Mouse (Mus musculus) hindbrain, postnatal 0 days (tissue): ENCODE results near the gene Iqsec2. TPM values are rescaled to one million over a fixed set of nuclear protein-coding genes. Genes with fewer than 3 reads are reported as not detected.
A peak's percentile ranks its signal among the peaks of the same experiment; 100 is the strongest.

Experiments
- ATAC-seq: fragments of 200-750 bp; cut with Nextera tagmentation; 2 replicates; pipeline ENCODE4 v1.8.0; 2017; ENCODE audit warnings: mild to moderate bottlenecking, moderate TSS enrichment, moderate library complexity
- DNase-seq: peaks from one replicate; pipeline ENCODE4 v3.0.0-alpha.2; 2015; ENCODE audit warnings: low spot score
- H3K27ac ChIP-seq: fragments of 300-500 bp; sonication (generic); 2 replicates; pipeline ENCODE4 v1.5.1; 2014; ENCODE audit warnings: mild to moderate bottlenecking
- H3K27me3 ChIP-seq: fragments of 300-500 bp; sonication (generic); 2 replicates; pipeline ENCODE4 v1.6.1; 2014; ENCODE audit warnings: low read length, mixed read lengths; ENCODE audit not compliant: insufficient read depth
- H3K36me3 ChIP-seq: fragments of 300-500 bp; sonication (generic); 2 replicates; pipeline ENCODE4 v1.6.1; 2014; ENCODE audit warnings: low read length, mixed read lengths; ENCODE audit not compliant: insufficient read depth
- H3K4me1 ChIP-seq: fragments of 300-500 bp; sonication (generic); 2 replicates; pipeline ENCODE4 v1.6.1; 2014; ENCODE audit warnings: antibody characterized with exemption, low read length, mixed read lengths; ENCODE audit not compliant: insufficient read depth
- H3K4me2 ChIP-seq: fragments of 300-500 bp; sonication (generic); 2 replicates; pipeline ENCODE4 v1.6.1; 2014; ENCODE audit warnings: low read depth, mild to moderate bottlenecking, low read length, moderate library complexity, mixed read lengths
- H3K4me3 ChIP-seq: fragments of 300-500 bp; sonication (generic); 2 replicates; pipeline ENCODE4 v1.5.1; 2014; ENCODE audit warnings: low read length
- H3K9ac ChIP-seq: fragments of 300-500 bp; sonication (generic); replicated peaks from 2 replicates; pipeline ENCODE4 v1.6.1; 2014; ENCODE audit warnings: mild to moderate bottlenecking, low read length, moderate library complexity, mixed read lengths
- H3K9me3 ChIP-seq: fragments of 300-500 bp; sonication (generic); 2 replicates; pipeline ENCODE4 v1.6.1; 2016; ENCODE audit warnings: low read length, mixed read lengths
- CTCF ChIP-seq: IDR thresholded peaks from 2 replicates; pipeline ENCODE4 v1.5.1; 2016; ENCODE audit warnings: antibody characterized with exemption, control low read depth, low read depth
- WGBS: fragments of 180-500 bp; shearing (Covaris S2); extraction: QIAGEN DNeasy Blood & Tissue Kit; methylation state at CpG from one replicate; pipeline ENCODE4 v1.1.7; 2014; 5-methylcytosine and 5-hydroxymethylcytosine counted together
- polyA plus RNA-seq: library from polyadenylated mRNA; unstranded; fragments of >200 nt; fragmentation: Nextera tagmentation; extraction: Ambion mirVana; gene quantifications from 2 replicates; pipeline ENCODE4 v1.2.1, GENCODE M21; 2015
- total RNA-seq: library from RNA; depleted of rRNA; stranded (reverse); fragments of >200 nt; gene quantifications from 2 replicates; pipeline ENCODE4 v1.2.3, GENCODE M21; 2014

The Iqsec2 gene
- total and polyA plus RNA-seq, 2 experiments from 2014 or later: 9.7 to 27.3 TPM

GRCm38 (mm10) chrX:152197814-152198648, 54.0 kb downstream of the Iqsec2 start:
- H3K27me3 ChIP-seq: no peaks in the 10 kb centered on the region; the same call in 1 of the 2 replicates
- H3K4me2 ChIP-seq: 0 out of 2 replicates have a peak overlapping the region, but pooled peaks have one; percentile 16
- no peaks in the 10 kb centered on the region for H3K36me3 ChIP-seq
- DNase-seq: peak; percentile 74
- H3K4me3 ChIP-seq: no peak overlapping the region
- WGBS: 41% methylated on average over 1 of the region's 1 CpGs
- H3K9me3 ChIP-seq: no peaks in the 10 kb centered on the region
- ATAC-seq: peak; percentile 91
- TF ChIP-seq CTCF: no peak
- 0 out of 2 replicates have a peak, but pooled peaks cover 9% of the 10 kb centered on the region for H3K4me1 ChIP-seq
- no peak overlapping the region for H3K9ac ChIP-seq
- peak overlapping the region; percentile 76 for H3K27ac ChIP-seq

DNA sequence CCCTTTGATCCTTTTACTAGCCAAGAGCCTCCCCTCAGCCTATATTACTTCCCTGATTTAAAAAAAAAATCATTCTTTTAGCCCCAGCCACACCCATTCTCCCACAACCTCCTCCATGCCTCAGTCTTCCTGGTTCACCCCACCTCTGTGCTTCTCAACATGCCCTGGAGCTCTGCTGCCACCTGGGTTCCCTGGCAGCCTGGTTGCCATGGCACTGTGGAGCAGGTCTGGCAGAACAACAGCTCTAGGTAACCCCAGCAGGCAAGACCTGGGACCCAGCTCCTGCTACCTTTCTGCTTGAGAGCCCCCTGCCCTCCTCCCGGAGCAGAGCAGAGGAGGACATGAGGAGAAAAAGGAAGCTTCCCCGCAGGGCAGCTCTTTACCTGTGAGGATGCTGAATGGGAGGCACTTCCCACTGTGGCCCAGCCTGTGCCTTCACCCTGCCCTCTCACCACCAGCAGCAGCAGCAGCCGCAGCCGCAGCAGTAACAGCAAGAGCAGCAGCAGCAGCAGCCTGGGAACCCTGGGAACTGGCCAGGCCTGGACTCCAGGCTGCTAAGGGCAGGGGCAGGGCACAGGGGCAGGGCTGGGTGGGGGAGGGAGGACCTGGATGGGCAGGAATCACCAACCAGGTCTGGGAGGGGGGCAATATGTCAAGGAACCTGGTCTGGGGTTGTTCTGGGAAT, 57.8 kb downstream of the Iqsec2 start:
- Histone ChIP-seq H3K4me2 (no peak overlapping the region), H3K27ac (no peak overlapping the region), H3K36me3 (no peaks in the 10 kb centered on the region), H3K4me3 (no peak overlapping the region), H3K9ac (no peak overlapping the region), H3K27me3 (no peaks in the 10 kb centered on the region; the same call in 1 of the 2 replicates), H3K9me3 (no peaks in the 10 kb centered on the region), H3K4me1 (0 out of 2 replicates have a peak, but pooled peaks cover 9% of the 10 kb centered on the region)
- no peak for DNase-seq
- no peak for ATAC-seq
- WGBS: 39% methylated on average over 4 of the region's 4 CpGs
- no peak for TF ChIP-seq CTCF

DNA sequence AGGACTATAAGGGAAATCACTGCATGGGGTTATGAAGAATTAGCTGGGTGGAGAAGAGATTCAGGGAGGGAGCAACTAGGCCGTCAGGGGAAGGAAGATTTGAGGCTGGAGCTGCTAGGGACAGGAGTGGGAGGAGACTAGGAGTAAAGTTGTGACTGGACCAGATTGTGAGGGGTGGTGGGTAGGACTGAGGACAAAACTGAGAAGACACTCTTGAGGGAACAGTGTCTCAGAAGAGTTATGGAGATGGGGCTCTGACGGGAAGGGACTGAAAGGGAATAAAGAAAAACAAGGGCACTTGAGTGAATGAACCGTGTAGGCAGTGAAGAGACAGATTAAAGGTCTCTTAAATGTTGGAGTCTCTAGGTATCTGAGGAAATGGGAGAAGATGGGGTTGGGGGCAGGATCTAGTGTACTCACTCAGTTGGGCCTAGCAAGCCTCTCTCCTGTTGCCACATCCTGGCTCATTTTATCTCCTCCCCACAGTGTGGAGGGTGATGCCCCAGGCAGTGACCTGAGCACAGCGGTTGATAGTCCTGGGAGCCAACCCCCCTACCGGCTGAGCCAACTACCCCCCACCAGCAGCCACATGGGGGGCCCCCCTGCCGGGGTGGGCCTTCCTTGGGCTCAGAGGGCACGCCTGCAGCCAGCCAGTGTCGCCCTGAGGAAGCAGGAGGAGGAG, 58.5 kb downstream of the Iqsec2 start:
- H3K4me2 ChIP-seq: no peak overlapping the region
- 0 out of 2 replicates have a peak, but pooled peaks cover 5% of the 10 kb centered on the region for H3K4me1 ChIP-seq
- 38% methylated on average over 8 of the region's 8 CpGs for WGBS
- no peaks in the 10 kb centered on the region; the same call in 1 of the 2 replicates for H3K27me3 ChIP-seq
- DNase-seq (no peak), ATAC-seq (no peak)
- H3K36me3 ChIP-seq: no peaks in the 10 kb centered on the region
- no peak for TF ChIP-seq CTCF
- H3K9me3 ChIP-seq: no peaks in the 10 kb centered on the region
- H3K27ac ChIP-seq: no peak overlapping the region
- H3K9ac ChIP-seq: no peak overlapping the region
- no peak overlapping the region for H3K4me3 ChIP-seq

DNA sequence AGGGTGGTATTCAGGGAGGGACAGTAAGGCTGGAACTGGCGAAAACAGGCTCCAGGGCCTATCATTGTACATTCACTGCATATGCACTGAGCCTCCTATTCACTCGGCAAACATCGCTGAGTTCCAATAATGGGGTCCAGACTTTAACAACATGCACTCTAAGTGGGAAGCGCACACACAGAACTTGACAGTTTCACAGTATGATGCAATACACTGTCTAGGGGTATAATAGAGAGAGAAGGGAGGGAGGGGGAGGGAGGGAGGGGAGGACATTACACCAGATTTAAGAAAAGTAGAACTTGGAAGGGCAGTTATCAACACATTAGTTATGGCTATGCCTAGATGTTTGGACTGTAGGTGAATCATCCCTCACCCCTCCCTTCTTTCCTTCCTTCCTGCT, 59.2 kb downstream of the Iqsec2 start:
- Histone ChIP-seq H3K36me3 (no peaks in the 10 kb centered on the region), H3K4me1 (0 out of 2 replicates have a peak, but pooled peaks cover 1% of the 10 kb centered on the region), H3K9ac (no peak overlapping the region), H3K9me3 (no peaks in the 10 kb centered on the region), H3K4me2 (no peak overlapping the region), H3K27me3 (no peaks in the 10 kb centered on the region; the same call in 1 of the 2 replicates), H3K27ac (no peak overlapping the region), H3K4me3 (no peak overlapping the region)
- TF ChIP-seq CTCF: no peak
- 63% methylated on average over 4 of the region's 4 CpGs for WGBS
- ATAC-seq (no peak), DNase-seq (no peak)

DNA sequence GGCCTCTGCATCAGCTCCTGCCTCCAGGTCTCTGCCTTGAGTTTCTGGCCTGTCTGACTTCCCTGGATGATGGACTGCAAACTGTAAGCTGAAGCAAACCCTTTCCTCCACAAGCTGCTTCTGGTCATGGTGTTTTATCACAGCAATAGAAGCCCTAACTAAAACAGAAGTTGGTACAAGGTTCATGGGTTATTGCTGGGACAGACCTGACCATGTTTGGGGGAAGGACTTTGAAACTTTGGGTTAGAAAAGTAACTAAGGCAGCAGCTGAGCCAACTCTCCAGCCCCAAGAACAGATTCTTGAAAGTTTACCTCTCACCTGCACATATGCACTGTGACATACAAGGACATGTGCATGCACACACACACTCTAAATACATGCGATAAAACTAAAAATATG, 61.4 kb downstream of the Iqsec2 start:
- no peak overlapping the region for H3K4me3 ChIP-seq
- no peaks in the 10 kb centered on the region for H3K36me3 ChIP-seq
- ATAC-seq (no peak), DNase-seq (no peak)
- H3K9ac ChIP-seq: no peak overlapping the region
- no peak overlapping the region for H3K4me2 ChIP-seq
- no peaks in the 10 kb centered on the region for H3K4me1 ChIP-seq
- H3K27ac ChIP-seq: no peak overlapping the region
- 97% methylated on average over 1 of the region's 1 CpGs for WGBS
- H3K9me3 ChIP-seq: no peaks in the 10 kb centered on the region
- no peaks in the 10 kb centered on the region; the same call in 1 of the 2 replicates for H3K27me3 ChIP-seq
- no peak for TF ChIP-seq CTCF

GRCm38 (mm10) chrX:152214703-152215102, 70.6 kb downstream of the Iqsec2 start:
- Histone ChIP-seq H3K4me1 (no peaks in the 10 kb centered on the region), H3K9ac (no peak overlapping the region), H3K9me3 (no peaks in the 10 kb centered on the region), H3K4me2 (no peak overlapping the region), H3K27ac (no peak overlapping the region), H3K27me3 (no peaks in the 10 kb centered on the region; the same call in 1 of the 2 replicates), H3K36me3 (no peaks in the 10 kb centered on the region), H3K4me3 (no peak overlapping the region)
- DNase-seq (no peak), ATAC-seq (no peak)
- WGBS: 95% methylated on average over 1 of the region's 1 CpGs
- TF ChIP-seq CTCF: no peak
